Comparison of ENCODE assay signal across 27 mouse cellular contexts in genomic region chr2:79363920-79364319, GRCm38 (mm10).
"Had no signal": no experiment of that assay in that cellular context is flagged by ENCODE, and none has a peak within 500 bp of the region (broad histone marks: within the 10 kb centered on the region; RNA-seq: fewer than 3 reads in every experiment).

No protein-coding gene starts in this region.

- H3K27me3 ChIP-seq: heart, embryonic 12.5 days; hindbrain, embryonic 12.5 days; intestine, embryonic 15.5 days; limb, embryonic 12.5 days; liver, embryonic 13.5 days had no signal

- H3K9me3 ChIP-seq: heart, embryonic 10.5 days; heart, embryonic 12.5 days; hindbrain, embryonic 10.5 days; hindbrain, embryonic 12.5 days; intestine, embryonic 15.5 days; limb, embryonic 10.5 days; limb, embryonic 12.5 days; liver, embryonic 13.5 days had no signal

- DNase-seq: gastrocnemius, adult 2 months; gastrocnemius, postnatal 10 days; gastrocnemius, postnatal 36 days; heart, adult 11 months; heart, postnatal 10 days; heart, postnatal 4 days; kidney, adult 18-20 months; kidney, adult 8-10 months; kidney, postnatal 10 days; kidney, postnatal 25 days; kidney, postnatal 4 days; liver; liver, embryonic 13.5 days had no signal

- H3K4me2 ChIP-seq: heart, embryonic 12.5 days; hindbrain, embryonic 12.5 days; hindbrain, embryonic 14.5 days; intestine, embryonic 15.5 days; limb, embryonic 12.5 days; liver, embryonic 11.5 days; liver, embryonic 13.5 days had no signal

- H3K9ac ChIP-seq: heart, embryonic 12.5 days; hindbrain, embryonic 12.5 days; hindbrain, embryonic 14.5 days; intestine, embryonic 15.5 days; limb, embryonic 12.5 days; liver, embryonic 13.5 days had no signal

- ATAC-seq: hindbrain, embryonic 16.5 days; inflammation-experienced regulatory T-cells, adult 6 months; intestine, embryonic 15.5 days; intestine, postnatal 0 days had no signal

- H3K27ac ChIP-seq: gastrocnemius, adult 2 months; heart, embryonic 10.5 days; hindbrain, embryonic 10.5 days; hindbrain, embryonic 12.5 days; hindbrain, embryonic 14.5 days; intestine, embryonic 15.5 days; layer of hippocampus, adult 2 months; left cerebral cortex, adult 2 months; limb, embryonic 10.5 days; limb, embryonic 12.5 days; liver, embryonic 13.5 days had no signal

- H3K4me1 ChIP-seq: heart, embryonic 10.5 days; intestine, embryonic 15.5 days; limb, embryonic 12.5 days; liver, embryonic 13.5 days had no signal

- H3K4me3 ChIP-seq: gastrocnemius, adult 2 months; heart, embryonic 10.5 days; heart, embryonic 12.5 days; hindbrain, embryonic 10.5 days; hindbrain, embryonic 12.5 days; intestine, embryonic 15.5 days; layer of hippocampus, adult 2 months; left cerebral cortex, adult 2 months; limb, embryonic 10.5 days; limb, embryonic 12.5 days; liver, embryonic 13.5 days had no signal

- H3K36me3 ChIP-seq: heart, embryonic 10.5 days; heart, embryonic 12.5 days; hindbrain, embryonic 10.5 days; hindbrain, embryonic 12.5 days; intestine, embryonic 15.5 days; limb, embryonic 10.5 days; limb, embryonic 12.5 days; liver, embryonic 13.5 days had no signal
